In genomic region chr11:108780271-108781250, GRCm38 (mm10) we compare ENCODE assay signal across 12 mouse cellular contexts.
DNase-seq lines count a peak whose midpoint lies in the region; ATAC-seq lines count a peak whose summit lies in the region.
"Had no signal": no experiment of that assay in that cellular context is flagged by ENCODE, and none has a peak within 500 bp of the region (broad histone marks: within the 10 kb centered on the region; RNA-seq: fewer than 3 reads in every experiment).

No protein-coding gene starts in this region.

- no peak overlapping the region for H3K4me3 ChIP-seq in kidney, embryonic 14.5 days (ENCODE audit: low read length)
- H3K4me3 ChIP-seq in forebrain, embryonic 15.5 days, result no peak overlapping the region
- no peak overlapping the region for H3K4me3 ChIP-seq in midbrain, embryonic 15.5 days
- H3K4me3 ChIP-seq: heart, embryonic 15.5 days had no signal

- H3K4me2 ChIP-seq in kidney, embryonic 14.5 days (replicated peaks; ENCODE audit: low read depth, low read length), result no peak overlapping the region
- H3K4me2 ChIP-seq in forebrain, embryonic 15.5 days (replicated peaks), result 0 out of 2 replicates have a peak overlapping the region, but pooled peaks have one; percentile 10
- H3K4me2 ChIP-seq in midbrain, embryonic 15.5 days, result no peak overlapping the region
- H3K4me2 ChIP-seq: heart, embryonic 15.5 days had no signal

- no peaks in the 10 kb centered on the region for H3K27me3 ChIP-seq in kidney, embryonic 14.5 days (ENCODE audit: control insufficient read depth, insufficient read depth, low read length)
- H3K27me3 ChIP-seq in forebrain, embryonic 15.5 days, result no peaks in the 10 kb centered on the region
- no peaks in the 10 kb centered on the region for H3K27me3 ChIP-seq in midbrain, embryonic 15.5 days (replicated peaks)
- H3K27me3 ChIP-seq: heart, embryonic 15.5 days had no signal

- DNase-seq in kidney, postnatal 36 days, result no peak
- DNase-seq in adrenal gland, postnatal 36 days, result peak; percentile 26 to 40
- DNase-seq in cerebellum, postnatal 10 days, result no peak
- DNase-seq in left cerebral cortex, adult 11 months (ENCODE audit: low spot score), result no peak
- DNase-seq: cerebellum, adult 9-11 months; right cerebral cortex, postnatal 4 days had no signal

- 66% methylated on average over 15 of the region's 15 CpGs for WGBS in kidney, embryonic 14.5 days
- 35% methylated on average over 15 of the region's 15 CpGs for WGBS in forebrain, embryonic 15.5 days
- WGBS in midbrain, embryonic 15.5 days, result 46% methylated on average over 15 of the region's 15 CpGs

- no peaks in the 10 kb centered on the region for H3K36me3 ChIP-seq in kidney, embryonic 14.5 days (ENCODE audit: control insufficient read depth, insufficient read depth, low read length)
- no peaks in the 10 kb centered on the region for H3K36me3 ChIP-seq in forebrain, embryonic 15.5 days
- H3K36me3 ChIP-seq in midbrain, embryonic 15.5 days (replicated peaks), result no peaks in the 10 kb centered on the region
- H3K36me3 ChIP-seq: heart, embryonic 15.5 days had no signal

- ATAC-seq in kidney, embryonic 14.5 days (ENCODE audit: low FRiP score, low TSS enrichment), result no peak
- ATAC-seq in forebrain, embryonic 15.5 days (replicated peaks), result no peak; the same call in 1 of the 2 replicates
- no peak; the same call in 1 of the 2 replicates for ATAC-seq in midbrain, embryonic 15.5 days (replicated peaks)
- ATAC-seq: activated CD4-positive, CD25-positive, alpha-beta regulatory T cell, adult 4 months had no signal

- peaks cover 17% of the 10 kb centered on the region for H3K4me1 ChIP-seq in kidney, embryonic 14.5 days (ENCODE audit: control insufficient read depth, insufficient read depth, low read length)
- peaks cover 10% of the 10 kb centered on the region; the same call in 1 of the 2 replicates for H3K4me1 ChIP-seq in forebrain, embryonic 15.5 days
- H3K4me1 ChIP-seq in midbrain, embryonic 15.5 days, result peaks cover 8% of the 10 kb centered on the region
- H3K4me1 ChIP-seq: heart, embryonic 15.5 days had no signal

- no peaks in the 10 kb centered on the region for H3K9me3 ChIP-seq in kidney, embryonic 14.5 days (ENCODE audit: control insufficient read depth, low read length)
- no peaks in the 10 kb centered on the region for H3K9me3 ChIP-seq in forebrain, embryonic 15.5 days
- H3K9me3 ChIP-seq in midbrain, embryonic 15.5 days, result no peaks in the 10 kb centered on the region
- H3K9me3 ChIP-seq: heart, embryonic 15.5 days had no signal

- no peak overlapping the region for H3K9ac ChIP-seq in kidney, embryonic 14.5 days (ENCODE audit: low read depth, low read length)
- H3K9ac ChIP-seq in forebrain, embryonic 15.5 days (replicated peaks), result no peak overlapping the region
- H3K9ac ChIP-seq in midbrain, embryonic 15.5 days, result no peak overlapping the region
- H3K9ac ChIP-seq: heart, embryonic 15.5 days; liver, embryonic 14.5 days had no signal

- H3K27ac ChIP-seq in kidney, embryonic 14.5 days (ENCODE audit: low read depth, low read length), result peak overlapping the region; percentile 33; the same call in 1 of the 2 replicates
- H3K27ac ChIP-seq in forebrain, embryonic 15.5 days (replicated peaks), result 0 out of 2 replicates have a peak overlapping the region, but pooled peaks have one; percentile 31
- H3K27ac ChIP-seq in midbrain, embryonic 15.5 days, result peak overlapping the region; percentile 68
- H3K27ac ChIP-seq: heart, embryonic 15.5 days; liver, embryonic 14.5 days had no signal

Comparison
In these comparisons a context has a peak if more than half of its experiments do, and no peak if none do; other contexts are left out.
1. DNase-seq: peak in adrenal gland, postnatal 36 days (2 of 2); none in kidney, postnatal 36 days (0 of 2), cerebellum, postnatal 10 days (0 of 2) and left cerebral cortex, adult 11 months (single experiment).
2. Peak in every context shown above with its lines, with median percentiles within 50 percentile points of each other: H3K27ac ChIP-seq.